Mouse (Mus musculus) thymus, postnatal 4 days (tissue): ENCODE measurements around the gene Gm14569.

Experiments used
- DNase-seq: peaks from one replicate; pipeline ENCODE4 v3.0.0; 2021

The Gm14569 gene

GRCm38 (mm10) chrX:36491730-36492129 lies at the start of gene Gm14569:
Gene Gm14569 (minus strand): TSS chrX:36491830.
- no peak for DNase-seq

- peak; percentile 81 for DNase-seq
Measured at GRCm38 (mm10) chrX:36534514-36534913, 42.9 kb upstream of the Gm14569 start.

GRCm38 (mm10) chrX:36533744-36534143 lies 42.1 kb upstream of the Gm14569 start:
- no peak for DNase-seq

- no peak for DNase-seq
Measured at GRCm38 (mm10) chrX:36530251-36530650, 38.6 kb upstream of the Gm14569 start.

GRCm38 (mm10) chrX:36523729-36524128 lies 32.1 kb upstream of the Gm14569 start:
- no peak for DNase-seq

- DNase-seq = peak; percentile 6
Measured at GRCm38 (mm10) chrX:36513726-36514125, 22.1 kb upstream of the Gm14569 start.

GRCm38 (mm10) chrX:36513231-36513630 lies 21.6 kb upstream of the Gm14569 start:
- DNase-seq = no peak

- DNase-seq = no peak
Measured at GRCm38 (mm10) chrX:36506863-36507262, 15.2 kb upstream of the Gm14569 start.

- no peak for DNase-seq
Measured at GRCm38 (mm10) chrX:36489506-36489905, 2.1 kb downstream of the Gm14569 start.

GRCm38 (mm10) chrX:36487996-36488395 lies 3.6 kb downstream of the Gm14569 start:
- no peak for DNase-seq

GRCm38 (mm10) chrX:36474873-36475272 lies 16.8 kb downstream of the Gm14569 start:
- peak; percentile 55 for DNase-seq

- peak; percentile 58 for DNase-seq
Measured at GRCm38 (mm10) chrX:36474103-36474751, 17.4 kb downstream of the Gm14569 start.

GRCm38 (mm10) chrX:36456031-36456430 lies 35.6 kb downstream of the Gm14569 start:
- DNase-seq = peak; percentile 67

- DNase-seq = no peak
Measured at GRCm38 (mm10) chrX:36437932-36438331, 53.7 kb downstream of the Gm14569 start.

GRCm38 (mm10) chrX:36434993-36435392 lies 56.6 kb downstream of the Gm14569 start:
- peak; percentile 12 for DNase-seq

GRCm38 (mm10) chrX:36419153-36419552 lies 72.5 kb downstream of the Gm14569 start:
- DNase-seq = no peak

- peak; percentile 70 for DNase-seq
Measured at GRCm38 (mm10) chrX:36402316-36402715, 89.3 kb downstream of the Gm14569 start.

GRCm38 (mm10) chrX:36400980-36401379 lies 90.7 kb downstream of the Gm14569 start, which contains the start of gene Gm6268:
Gene Gm6268 (plus strand): TSS chrX:36401280.
- DNase-seq = no peak

GRCm38 (mm10) chrX:36393279-36393678 lies 98.4 kb downstream of the Gm14569 start:
- DNase-seq = no peak

GRCm38 (mm10) chrX:36392672-36393071 lies 99.0 kb downstream of the Gm14569 start:
- DNase-seq = no peak

- DNase-seq = no peak
Measured at GRCm38 (mm10) chrX:36390503-36390902, 101.1 kb downstream of the Gm14569 start.

GRCm38 (mm10) chrX:36389971-36390370 lies 101.7 kb downstream of the Gm14569 start:
- DNase-seq = no peak

GRCm38 (mm10) chrX:36385340-36385739 lies 106.3 kb downstream of the Gm14569 start:
- DNase-seq = no peak
